Mouse (Mus musculus): ENCODE data around the gene Golga2. TPM values are rescaled to one million over a fixed set of nuclear protein-coding genes. Genes with fewer than 3 reads are reported as not detected.

The Golga2 gene
- polyA plus RNA-seq, 1 experiment: 39.3 TPM

- Histone ChIP-seq H3K36me3 (ENCODE audit: control insufficient read depth, insufficient read depth, low read length, poor library complexity, severe bottlenecking) (no peaks in the 10 kb centered on the region), H3K9ac (ENCODE audit: low read depth, poor library complexity, severe bottlenecking) (peak overlapping the region; percentile 38), H3K27me3 (ENCODE audit: control insufficient read depth, insufficient read depth, low read length, poor library complexity, severe bottlenecking) (no peaks in the 10 kb centered on the region), H3K9me3 (replicated peaks; ENCODE audit: control insufficient read depth, insufficient read depth, low read length, poor library complexity, severe bottlenecking) (no peaks in the 10 kb centered on the region), H3K27ac (ENCODE audit: insufficient read depth, low read length) (no peak overlapping the region), H3K4me3 (ENCODE audit: low read depth, low read length) (peak overlapping the region; percentile 48), H3K4me1 (ENCODE audit: control insufficient read depth, insufficient read depth, low read length) (no peaks in the 10 kb centered on the region)
- TF ChIP-seq POLR2A (IDR thresholded peaks at IDR 0.05; ENCODE audit: insufficient read depth, low read length) (no peak), EP300 (IDR thresholded peaks at IDR 0.05; ENCODE audit: insufficient read depth, low read depth, low read length) (no peak), CTCF (IDR thresholded peaks at IDR 0.05; ENCODE audit: low read depth, low read length) (no peak)
Measured at GRCm38 (mm10) chr2:32317791-32318417, 30.7 kb downstream of the Golga2 start.

- Histone ChIP-seq H3K27me3 (ENCODE audit: control insufficient read depth, insufficient read depth, low read length, poor library complexity, severe bottlenecking) (no peaks in the 10 kb centered on the region), H3K4me3 (ENCODE audit: low read depth, low read length) (no peak overlapping the region), H3K27ac (ENCODE audit: insufficient read depth, low read length) (no peak overlapping the region), H3K4me1 (ENCODE audit: control insufficient read depth, insufficient read depth, low read length) (no peaks in the 10 kb centered on the region), H3K36me3 (ENCODE audit: control insufficient read depth, insufficient read depth, low read length, poor library complexity, severe bottlenecking) (no peaks in the 10 kb centered on the region), H3K9ac (ENCODE audit: low read depth, poor library complexity, severe bottlenecking) (no peak overlapping the region), H3K9me3 (replicated peaks; ENCODE audit: control insufficient read depth, insufficient read depth, low read length, poor library complexity, severe bottlenecking) (no peaks in the 10 kb centered on the region)
- TF ChIP-seq POLR2A (IDR thresholded peaks at IDR 0.05; ENCODE audit: insufficient read depth, low read length) (no peak), EP300 (IDR thresholded peaks at IDR 0.05; ENCODE audit: insufficient read depth, low read depth, low read length) (no peak), CTCF (IDR thresholded peaks at IDR 0.05; ENCODE audit: low read depth, low read length) (no peak)
Measured at GRCm38 (mm10) chr2:32318709-32319585, 31.8 kb downstream of the Golga2 start.

GRCm38 (mm10) chr2:32319586-32320580, 32.7 kb downstream of the Golga2 start:
- Histone ChIP-seq H3K36me3 (ENCODE audit: control insufficient read depth, insufficient read depth, low read length, poor library complexity, severe bottlenecking) (no peaks in the 10 kb centered on the region), H3K9me3 (replicated peaks; ENCODE audit: control insufficient read depth, insufficient read depth, low read length, poor library complexity, severe bottlenecking) (no peaks in the 10 kb centered on the region), H3K4me3 (ENCODE audit: low read depth, low read length) (no peak overlapping the region), H3K27me3 (ENCODE audit: control insufficient read depth, insufficient read depth, low read length, poor library complexity, severe bottlenecking) (no peaks in the 10 kb centered on the region), H3K9ac (ENCODE audit: low read depth, poor library complexity, severe bottlenecking) (no peak overlapping the region), H3K4me1 (ENCODE audit: control insufficient read depth, insufficient read depth, low read length) (no peaks in the 10 kb centered on the region), H3K27ac (ENCODE audit: insufficient read depth, low read length) (no peak overlapping the region)
- no peak for TF ChIP-seq CTCF (IDR thresholded peaks at IDR 0.05; ENCODE audit: low read depth, low read length)
- TF ChIP-seq POLR2A (IDR thresholded peaks at IDR 0.05; ENCODE audit: insufficient read depth, low read length): no peak
- TF ChIP-seq EP300 (IDR thresholded peaks at IDR 0.05; ENCODE audit: insufficient read depth, low read depth, low read length): no peak

- Histone ChIP-seq H3K4me3 (ENCODE audit: low read depth, low read length) (no peak overlapping the region), H3K9me3 (replicated peaks; ENCODE audit: control insufficient read depth, insufficient read depth, low read length, poor library complexity, severe bottlenecking) (no peaks in the 10 kb centered on the region), H3K4me1 (ENCODE audit: control insufficient read depth, insufficient read depth, low read length) (no peaks in the 10 kb centered on the region), H3K27me3 (ENCODE audit: control insufficient read depth, insufficient read depth, low read length, poor library complexity, severe bottlenecking) (no peaks in the 10 kb centered on the region), H3K27ac (ENCODE audit: insufficient read depth, low read length) (no peak overlapping the region), H3K9ac (ENCODE audit: low read depth, poor library complexity, severe bottlenecking) (no peak overlapping the region), H3K36me3 (ENCODE audit: control insufficient read depth, insufficient read depth, low read length, poor library complexity, severe bottlenecking) (no peaks in the 10 kb centered on the region)
- no peak for TF ChIP-seq POLR2A (IDR thresholded peaks at IDR 0.05; ENCODE audit: insufficient read depth, low read length)
- TF ChIP-seq CTCF (IDR thresholded peaks at IDR 0.05; ENCODE audit: low read depth, low read length): no peak
Measured at GRCm38 (mm10) chr2:32320721-32321120, 33.5 kb downstream of the Golga2 start.

- no peak overlapping the region for H3K27ac ChIP-seq (ENCODE audit: insufficient read depth, low read length)
- H3K4me3 ChIP-seq (ENCODE audit: low read depth, low read length): no peak overlapping the region
- no peak overlapping the region for H3K9ac ChIP-seq (ENCODE audit: low read depth, poor library complexity, severe bottlenecking)
- H3K27me3 ChIP-seq (ENCODE audit: control insufficient read depth, insufficient read depth, low read length, poor library complexity, severe bottlenecking): no peaks in the 10 kb centered on the region
- H3K9me3 ChIP-seq (replicated peaks; ENCODE audit: control insufficient read depth, insufficient read depth, low read length, poor library complexity, severe bottlenecking): no peaks in the 10 kb centered on the region
- H3K4me1 ChIP-seq (ENCODE audit: control insufficient read depth, insufficient read depth, low read length): no peaks in the 10 kb centered on the region
- TF ChIP-seq POLR2A (IDR thresholded peaks at IDR 0.05; ENCODE audit: insufficient read depth, low read length) (no peak), EP300 (IDR thresholded peaks at IDR 0.05; ENCODE audit: insufficient read depth, low read depth, low read length) (no peak), CTCF (IDR thresholded peaks at IDR 0.05; ENCODE audit: low read depth, low read length) (no peak)
- H3K36me3 ChIP-seq (ENCODE audit: control insufficient read depth, insufficient read depth, low read length, poor library complexity, severe bottlenecking): no peaks in the 10 kb centered on the region
Measured at GRCm38 (mm10) chr2:32321591-32322298, 34.6 kb downstream of the Golga2 start.

Measured in ES-Bruce4 (cell line).